Mouse (Mus musculus): ENCODE results near the gene Vgf.

GRCm38 (mm10) chr5:137076191-137076930 is 50.2 kb downstream of the Vgf start:
- TF ChIP-seq POLR2A (IDR thresholded peaks at IDR 0.05; ENCODE audit: borderline replicate concordance, low read depth, low read length) (no peak), CTCF (IDR thresholded peaks at IDR 0.05; ENCODE audit: low read depth, low read length) (no peak)
